Mouse (Mus musculus): ENCODE data around the gene Drg1. TPM values are rescaled to one million over a fixed set of nuclear protein-coding genes. Genes with fewer than 3 reads are reported as not detected.

Drg1 gene
- total RNA-seq, 2 experiments from 2014 or later, result 91.7 to 98.9 TPM

DNA sequence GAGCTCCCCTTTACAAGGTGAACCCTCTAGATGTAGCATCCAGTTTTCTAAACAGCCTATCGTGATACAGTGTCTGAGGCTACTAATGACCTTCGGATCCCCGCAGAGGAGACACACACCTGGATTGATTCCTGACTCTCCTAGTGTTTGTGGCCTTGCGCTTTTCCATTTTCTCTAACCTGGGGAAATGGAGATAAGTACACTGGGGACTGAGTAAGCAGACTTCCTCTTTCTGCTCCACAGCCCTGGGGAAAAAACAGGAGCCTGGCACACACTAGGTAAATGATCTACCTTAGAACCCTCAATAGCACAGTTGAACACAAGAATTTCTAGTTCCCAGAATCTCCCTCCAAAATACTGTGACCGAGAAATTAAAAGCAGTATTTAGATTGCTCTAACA lies 21.7 kb upstream of the Drg1 start:
- no peak for TF ChIP-seq CTCF (conservative IDR thresholded peaks at IDR 0.05)
- H3K4me3 ChIP-seq, result no peak overlapping the region

DNA sequence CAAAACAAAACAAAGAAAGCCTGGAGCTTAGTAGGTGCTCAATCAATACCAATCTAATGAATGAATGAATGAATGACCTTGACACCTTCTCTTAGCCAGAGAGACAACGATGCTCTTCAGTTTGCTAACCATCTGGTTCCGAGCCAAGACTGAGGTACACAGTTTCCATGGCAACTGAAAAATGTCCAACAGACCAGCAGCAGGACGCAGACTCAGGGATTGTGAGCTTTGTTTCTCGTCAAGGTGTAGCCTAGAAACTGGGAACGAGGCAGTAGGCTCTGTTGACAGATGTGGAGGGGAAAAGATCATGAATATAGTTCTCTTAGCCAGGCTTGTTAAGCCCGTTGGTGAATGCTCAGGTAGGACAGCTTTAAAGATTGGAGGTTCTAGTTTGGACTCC lies 20.9 kb upstream of the Drg1 start:
- no peak overlapping the region for H3K4me3 ChIP-seq
- H3K27ac ChIP-seq, result no peak overlapping the region
- TF ChIP-seq CTCF (conservative IDR thresholded peaks at IDR 0.05), result no peak
- no peak for DNase-seq (ENCODE audit: low spot score in 2 of 2)

More for the DNA sequence above, 21.7 kb upstream of the Drg1 start:
- peak overlapping the region; percentile 100; the same call in 1 of the 2 replicates for H3K27ac ChIP-seq
- DNase-seq (ENCODE audit: low spot score in 2 of 2), result no peak

DNA sequence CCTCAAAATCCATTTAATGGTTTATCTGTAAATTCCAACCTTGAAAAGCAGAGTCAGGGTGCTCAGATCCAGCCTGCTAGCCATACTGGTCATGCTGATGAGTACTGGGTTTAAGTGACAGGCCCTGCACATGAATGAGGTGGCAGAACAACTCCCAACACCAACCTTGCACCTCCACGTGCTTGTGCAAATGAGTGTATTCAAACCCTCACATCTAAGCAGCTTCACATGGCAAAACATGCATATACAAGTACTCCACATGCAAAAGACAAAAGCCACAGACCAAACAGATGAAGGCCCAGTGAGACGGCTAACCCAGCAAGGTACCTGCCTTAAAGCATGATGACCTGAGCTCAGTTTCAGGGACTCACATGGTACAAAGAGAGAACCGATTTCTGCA lies 19.7 kb upstream of the Drg1 start:
- no peak for DNase-seq (ENCODE audit: low spot score in 2 of 2)
- Histone ChIP-seq H3K4me3 (no peak overlapping the region), H3K27ac (no peak overlapping the region)
- no peak for TF ChIP-seq CTCF (conservative IDR thresholded peaks at IDR 0.05)

DNA sequence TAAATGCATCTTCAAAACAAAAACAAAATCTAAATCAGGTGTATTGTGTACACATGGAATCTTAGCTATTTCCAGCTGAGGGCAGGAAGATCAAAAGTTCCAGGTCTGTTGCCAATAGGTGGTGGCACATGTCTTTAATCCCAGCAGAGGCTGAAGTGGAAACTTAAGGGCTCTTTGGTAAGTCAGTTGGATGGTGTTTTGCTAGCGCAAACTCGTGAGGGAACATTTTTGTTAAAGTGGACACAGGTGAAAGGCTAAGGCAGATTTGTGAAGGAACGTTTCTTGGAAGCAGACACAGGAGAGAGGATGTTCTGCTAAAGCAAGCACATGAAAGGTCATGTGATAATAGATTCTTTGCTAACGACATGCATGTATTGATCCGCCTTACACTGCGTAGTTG lies 17.4 kb upstream of the Drg1 start:
- DNase-seq (ENCODE audit: low spot score in 2 of 2), result no peak
- H3K27ac ChIP-seq, result no peak overlapping the region
- H3K4me3 ChIP-seq, result no peak overlapping the region
- TF ChIP-seq CTCF (conservative IDR thresholded peaks at IDR 0.05), result no peak

DNA sequence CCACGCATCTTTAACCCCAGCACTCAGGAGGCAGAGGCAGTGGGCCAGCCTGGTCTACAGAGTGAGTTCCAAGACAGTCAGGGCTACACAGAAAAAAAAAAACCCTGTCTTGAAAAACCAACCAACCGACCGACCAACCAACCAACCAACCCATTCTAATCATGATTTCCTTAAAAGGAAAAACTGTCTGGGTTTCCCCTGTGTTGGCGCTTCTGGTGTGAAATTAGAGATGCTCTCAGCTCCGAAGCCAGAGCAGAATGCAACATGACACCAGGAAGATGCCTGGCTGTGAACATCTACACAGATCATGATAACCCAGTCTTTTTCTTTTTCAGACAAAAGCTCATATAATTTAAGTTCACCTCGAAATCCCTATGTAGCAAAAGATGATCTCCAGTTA lies 16.7 kb upstream of the Drg1 start:
- Histone ChIP-seq H3K27ac (no peak overlapping the region), H3K4me3 (no peak overlapping the region)
- no peak for DNase-seq (ENCODE audit: low spot score in 2 of 2)
- TF ChIP-seq CTCF (conservative IDR thresholded peaks at IDR 0.05), result no peak

DNA sequence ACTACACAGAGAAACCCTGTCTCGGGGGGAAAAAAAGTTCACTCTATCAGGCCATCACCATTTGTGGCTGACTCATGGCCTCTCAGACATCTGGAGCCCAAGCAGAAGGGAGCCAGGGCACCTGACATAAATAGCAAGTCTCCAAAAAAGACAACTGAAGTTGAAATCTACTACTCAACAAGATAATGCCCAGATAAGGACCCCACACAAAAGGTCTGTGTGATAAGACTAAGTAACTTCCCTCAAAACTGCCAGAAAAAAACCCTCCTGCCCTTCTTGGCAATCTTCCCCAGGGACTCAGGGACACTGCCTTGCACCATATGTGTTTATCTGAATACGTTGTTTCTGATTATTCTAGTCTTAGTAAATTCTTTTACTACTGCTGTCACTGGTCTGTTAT lies 13.5 kb upstream of the Drg1 start:
- TF ChIP-seq CTCF (conservative IDR thresholded peaks at IDR 0.05), result no peak
- H3K4me3 ChIP-seq, result no peak overlapping the region
- H3K27ac ChIP-seq, result no peak overlapping the region
- DNase-seq (ENCODE audit: low spot score in 2 of 2), result no peak

DNA sequence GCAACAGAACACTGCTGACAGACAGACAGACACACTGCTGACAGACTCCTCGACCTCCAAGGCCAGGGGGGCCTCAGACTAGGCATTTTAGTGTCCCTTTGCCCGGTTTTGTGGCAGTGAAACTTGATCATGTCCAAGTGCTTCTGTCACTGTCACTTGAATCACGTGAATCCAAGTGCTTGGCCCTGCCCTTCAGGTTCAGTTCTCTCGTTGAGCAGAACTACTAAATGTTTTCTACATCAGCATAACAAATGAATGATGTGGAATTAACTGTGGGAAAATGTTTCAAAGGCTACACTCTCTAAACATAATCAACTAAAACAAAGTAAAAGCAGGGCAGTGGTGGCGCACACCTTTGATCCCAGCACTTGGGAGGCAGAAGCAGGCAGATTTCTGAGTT lies 12.1 kb upstream of the Drg1 start:
- no peak for TF ChIP-seq CTCF (conservative IDR thresholded peaks at IDR 0.05)
- no peak for DNase-seq (ENCODE audit: low spot score in 2 of 2)

DNA sequence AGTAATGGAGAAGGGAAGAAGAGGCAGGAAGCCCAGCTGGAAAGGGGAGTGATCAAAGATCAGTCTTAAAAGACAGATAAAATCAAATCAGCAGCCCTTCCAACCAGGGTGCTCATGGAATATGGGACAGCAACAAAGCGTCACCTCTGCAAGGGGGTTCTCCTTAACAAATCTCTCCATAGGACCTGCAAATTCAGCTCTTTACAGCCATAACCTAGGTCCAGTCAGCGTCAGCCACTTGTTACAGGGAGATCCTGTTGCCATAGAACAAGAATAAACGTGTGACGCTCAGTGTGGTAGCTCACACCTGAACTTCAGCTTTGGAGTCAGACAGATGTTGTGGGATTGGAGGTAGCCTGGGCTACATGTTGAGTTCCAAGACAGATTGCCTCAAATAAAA lies 3.0 kb upstream of the Drg1 start:
- no peak for TF ChIP-seq CTCF (conservative IDR thresholded peaks at IDR 0.05)
- no peak overlapping the region for H3K4me3 ChIP-seq
- H3K27ac ChIP-seq, result no peak overlapping the region
- no peak for DNase-seq (ENCODE audit: low spot score in 2 of 2)

More for the DNA sequence above, 12.1 kb upstream of the Drg1 start:
- Histone ChIP-seq H3K4me3 (no peak overlapping the region), H3K27ac (no peak overlapping the region)

DNA sequence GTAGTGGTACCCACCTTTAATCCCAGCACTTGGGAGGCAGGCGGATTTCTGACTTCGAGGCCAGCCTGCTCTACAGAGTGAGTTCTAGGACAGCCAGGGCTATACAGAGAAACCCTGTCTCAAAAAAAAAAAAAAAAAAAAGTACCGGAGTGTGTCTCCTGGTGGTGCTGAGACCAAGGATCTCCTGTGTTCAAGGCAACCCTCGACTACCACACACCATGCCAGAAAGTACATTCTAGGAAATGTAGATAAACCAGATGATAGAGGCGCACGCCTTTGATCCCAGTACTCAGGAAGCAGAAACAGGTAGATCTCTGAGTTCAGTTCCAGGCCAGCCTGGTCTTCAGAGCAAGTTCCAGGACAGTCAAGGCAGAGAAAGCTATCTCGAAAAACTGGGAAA lies 918 bp upstream of the Drg1 start:
- DNase-seq (ENCODE audit: low spot score in 2 of 2), result no peak
- peak overlapping the region; percentile 99 for H3K4me3 ChIP-seq
- H3K27ac ChIP-seq, result no peak overlapping the region; the same call in 1 of the 2 replicates
- TF ChIP-seq CTCF (conservative IDR thresholded peaks at IDR 0.05), result peak; percentile 29

DNA sequence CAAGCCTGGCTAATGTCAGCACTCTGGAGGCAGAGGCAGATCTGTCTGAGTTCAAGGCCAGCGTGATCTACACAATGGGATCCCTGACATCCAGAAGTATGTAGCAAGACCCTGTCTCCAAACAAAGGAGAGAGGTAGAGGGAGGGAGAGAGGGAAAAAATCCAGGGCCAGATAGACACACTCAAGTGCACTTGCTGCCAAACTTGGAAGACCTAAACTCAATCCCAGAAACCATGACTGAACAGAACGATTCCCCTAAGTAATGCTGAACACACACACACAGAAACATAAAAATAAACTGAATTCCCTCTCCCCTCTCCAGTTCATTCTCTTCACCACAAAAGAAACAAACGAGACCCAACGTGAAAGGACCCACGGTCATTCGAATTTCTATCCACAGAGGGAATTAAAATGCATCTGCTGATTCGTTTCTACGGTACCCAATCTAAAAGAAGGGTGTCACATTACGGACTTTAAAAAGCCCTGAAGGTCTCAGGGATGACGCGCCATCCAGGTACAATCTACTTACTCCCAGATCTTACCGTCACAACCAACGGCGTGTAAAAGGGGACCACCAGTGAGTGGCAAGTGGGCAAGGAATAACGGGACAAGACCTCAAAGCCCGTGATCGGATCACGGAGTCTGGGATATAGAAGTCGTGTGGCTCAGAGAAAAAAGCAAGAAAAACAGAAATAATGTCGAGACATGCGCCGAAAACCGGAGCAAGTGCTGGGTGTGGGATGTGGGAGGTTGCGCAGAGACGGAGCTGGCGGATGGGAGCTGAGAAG lies 730 bp downstream of the Drg1 start:
- no peak for DNase-seq (ENCODE audit: low spot score in 2 of 2)
- peak overlapping the region; percentile 99 for H3K4me3 ChIP-seq
- no peak for TF ChIP-seq CTCF (conservative IDR thresholded peaks at IDR 0.05)
- peak overlapping the region; percentile 95 for H3K27ac ChIP-seq

DNA sequence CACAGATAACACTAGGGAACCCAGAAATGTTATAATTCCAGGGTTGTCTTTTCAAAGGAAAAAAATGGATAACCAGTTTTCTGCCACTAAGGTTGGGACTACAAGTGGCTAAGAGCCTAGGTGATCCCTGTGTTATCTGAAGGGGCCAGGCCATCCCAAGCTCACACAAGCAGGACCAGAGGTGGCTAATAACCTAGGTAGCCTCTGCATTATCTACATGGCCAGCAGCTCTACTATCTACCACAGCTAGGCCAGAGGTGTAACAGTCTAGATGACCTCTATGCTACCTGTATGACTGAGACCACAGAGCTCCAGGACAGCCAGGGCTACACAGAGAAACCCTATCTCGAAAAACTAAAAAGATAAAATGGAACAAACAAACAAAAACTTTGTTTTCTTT lies 6.7 kb downstream of the Drg1 start:
- no peak for TF ChIP-seq CTCF (conservative IDR thresholded peaks at IDR 0.05)
- no peak overlapping the region for H3K4me3 ChIP-seq
- no peak for DNase-seq (ENCODE audit: low spot score in 2 of 2)
- H3K27ac ChIP-seq, result no peak overlapping the region

DNA sequence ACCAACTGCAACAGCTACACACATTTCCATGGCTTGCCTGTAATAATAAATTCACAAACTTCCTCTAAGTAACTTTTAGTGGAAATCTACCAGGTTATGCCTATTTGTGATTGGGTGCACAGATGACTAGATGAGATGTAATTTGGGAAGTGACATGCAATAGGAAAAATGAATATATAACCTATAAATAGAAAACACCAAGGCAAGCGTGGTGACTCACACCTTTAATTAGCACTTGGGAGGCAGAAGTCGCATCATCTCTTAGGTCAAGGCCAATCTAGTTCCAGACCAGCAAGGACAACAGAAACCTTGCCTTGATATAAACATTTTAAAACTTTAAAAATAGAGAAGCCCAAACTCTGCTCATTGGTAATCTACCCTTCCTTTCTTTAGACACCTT lies 18.8 kb downstream of the Drg1 start:
- no peak overlapping the region for H3K27ac ChIP-seq
- no peak for DNase-seq (ENCODE audit: low spot score in 2 of 2)
- no peak overlapping the region for H3K4me3 ChIP-seq
- TF ChIP-seq CTCF (conservative IDR thresholded peaks at IDR 0.05), result no peak

DNA sequence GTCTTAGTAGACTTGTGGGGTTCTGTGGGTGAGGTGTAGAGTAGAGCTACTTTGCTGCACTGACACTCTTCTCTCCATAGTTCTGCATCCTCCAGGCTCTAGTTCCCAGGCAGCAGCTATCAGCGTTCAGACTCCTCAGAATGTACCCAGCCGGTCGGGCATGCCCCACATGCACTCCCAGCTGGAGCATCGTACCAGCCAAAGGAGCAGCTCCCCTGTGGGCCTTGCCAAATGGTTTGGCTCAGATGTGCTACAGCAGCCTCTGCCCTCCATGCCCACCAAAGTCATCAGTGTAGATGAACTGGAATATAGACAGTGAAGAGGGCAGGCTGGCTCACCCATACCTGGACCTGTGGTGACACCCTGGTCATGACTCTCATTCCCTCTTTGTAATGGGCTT lies 22.4 kb downstream of the Drg1 start:
- no peak for TF ChIP-seq CTCF (conservative IDR thresholded peaks at IDR 0.05)
- H3K4me3 ChIP-seq, result no peak overlapping the region
- DNase-seq (ENCODE audit: low spot score in 2 of 2), result peak in 1 of 2 experiments; percentile 32
- peak overlapping the region; percentile 12; the same call in 1 of the 2 replicates for H3K27ac ChIP-seq

DNA sequence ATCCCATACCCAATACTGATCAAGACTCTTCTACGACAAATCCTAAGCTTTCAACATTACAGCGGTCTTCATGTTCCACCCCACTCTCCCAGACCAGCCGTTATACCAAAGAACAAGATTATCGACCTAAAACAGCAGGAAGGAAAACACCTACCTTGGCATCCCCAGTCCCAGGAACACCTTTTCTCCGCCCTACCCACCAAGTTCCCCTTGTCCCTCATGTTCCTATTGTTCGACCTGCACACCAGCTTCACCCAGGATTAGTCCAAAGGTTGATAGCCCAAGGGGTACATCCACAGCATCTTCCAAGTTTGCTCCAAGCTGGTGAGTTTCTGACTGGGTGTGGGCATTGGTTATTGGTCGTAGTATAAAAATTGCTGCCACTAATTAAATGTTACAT lies 23.8 kb downstream of the Drg1 start:
- no peak overlapping the region for H3K4me3 ChIP-seq
- H3K27ac ChIP-seq, result no peak overlapping the region
- TF ChIP-seq CTCF (conservative IDR thresholded peaks at IDR 0.05), result no peak
- DNase-seq (ENCODE audit: low spot score in 2 of 2), result no peak

Measured in layer of hippocampus, adult 2 months (tissue).